In the genomic region with DNA sequence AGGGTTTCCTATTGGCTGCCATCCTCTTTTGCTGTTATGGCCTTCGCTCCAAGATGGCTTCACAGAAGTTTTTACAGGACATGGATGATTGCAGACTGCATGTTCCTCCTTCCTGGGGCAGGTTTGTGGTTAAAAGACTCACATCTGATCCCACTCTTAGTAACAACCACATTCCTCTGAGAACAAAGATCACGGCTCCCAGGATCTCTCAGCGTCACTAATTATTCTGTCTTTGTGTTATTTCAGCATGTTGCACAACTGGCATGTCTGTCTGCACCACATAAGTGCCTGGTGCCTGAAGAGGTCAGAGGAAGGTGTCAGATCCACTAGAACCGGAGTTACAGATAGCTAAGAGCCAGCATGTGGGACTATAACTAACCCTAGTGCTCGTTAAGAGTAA, we compare ENCODE assay signal across 26 mouse cellular contexts.
"Had no signal": no experiment of that assay in that cellular context is flagged by ENCODE, and none has a peak within 500 bp of the region (broad histone marks: within the 10 kb centered on the region; RNA-seq: fewer than 3 reads in every experiment).

No protein-coding gene starts in this region.

- H3K4me3 ChIP-seq: heart, adult 2 months; heart, embryonic 13.5 days; heart, embryonic 15.5 days; hindbrain, embryonic 13.5 days; hindbrain, embryonic 15.5 days; kidney, embryonic 15.5 days; layer of hippocampus, adult 2 months; left cerebral cortex, adult 2 months; limb, embryonic 10.5 days; limb, embryonic 12.5 days; liver, embryonic 13.5 days had no signal

- H3K4me1 ChIP-seq: hindbrain, embryonic 15.5 days; limb, embryonic 12.5 days had no signal

- H3K4me2 ChIP-seq: heart, embryonic 11.5 days; heart, embryonic 13.5 days; heart, embryonic 15.5 days; hindbrain, embryonic 13.5 days; hindbrain, embryonic 15.5 days; kidney, embryonic 15.5 days; limb, embryonic 12.5 days; liver, embryonic 11.5 days; liver, embryonic 13.5 days had no signal

- ATAC-seq: hindbrain, postnatal 0 days; intestine, embryonic 16.5 days had no signal

- DNase-seq: gastrocnemius, postnatal 10 days; gastrocnemius, postnatal 25 days; heart, adult 11 months; heart, adult 2 months; heart, postnatal 14 days; heart, postnatal 36 days; kidney, adult 11 months; kidney, adult 8-10 months; kidney, postnatal 10 days; kidney, postnatal 25 days; kidney, postnatal 4 days; liver; liver, embryonic 13.5 days had no signal

- H3K9me3 ChIP-seq: heart, embryonic 13.5 days; heart, embryonic 15.5 days; hindbrain, embryonic 13.5 days; hindbrain, embryonic 15.5 days; kidney, embryonic 15.5 days; limb, embryonic 10.5 days; limb, embryonic 12.5 days; liver, embryonic 13.5 days had no signal

- H3K36me3 ChIP-seq: heart, embryonic 13.5 days; heart, embryonic 15.5 days; hindbrain, embryonic 13.5 days; hindbrain, embryonic 15.5 days; kidney, embryonic 15.5 days; limb, embryonic 10.5 days; limb, embryonic 12.5 days; liver, embryonic 13.5 days had no signal

- H3K27me3 ChIP-seq: heart, embryonic 13.5 days; heart, embryonic 15.5 days; hindbrain, embryonic 13.5 days; hindbrain, embryonic 15.5 days; kidney, embryonic 15.5 days; limb, embryonic 12.5 days had no signal

- H3K27ac ChIP-seq: heart, adult 2 months; heart, embryonic 13.5 days; heart, embryonic 15.5 days; hindbrain, embryonic 13.5 days; hindbrain, embryonic 15.5 days; hindbrain, postnatal 0 days; kidney, embryonic 15.5 days; layer of hippocampus, adult 2 months; left cerebral cortex, adult 2 months; limb, embryonic 10.5 days; limb, embryonic 12.5 days; liver, embryonic 13.5 days had no signal

- H3K9ac ChIP-seq: heart, embryonic 13.5 days; heart, embryonic 15.5 days; hindbrain, embryonic 13.5 days; hindbrain, embryonic 15.5 days; kidney, embryonic 15.5 days; limb, embryonic 12.5 days; liver, embryonic 13.5 days had no signal
